Mouse (Mus musculus) spleen, adult 2 months (tissue): Measurements from ENCODE around the gene Gm9833. TPM values are rescaled to one million over a fixed set of nuclear protein-coding genes. Genes with fewer than 3 reads are reported as not detected.
"Not testable (repeated sequence)": the region's sequence is repeated elsewhere in the genome, so short reads cannot be mapped to it uniquely, and the experiment has no call there.

Experiments used
- DNase-seq, 2 experiments: peaks; one replicate each; pipeline versions ENCODE4 v3.0.0 to v3.0.0-alpha.2; 2012 to 2021; ENCODE audit warnings: low spot score in 2 of 2, low read depth in 1 of 2
- H3K27ac ChIP-seq: fragments of 200-500 bp; 2 replicates; pipeline ENCODE4 v1.5.1; 2012; ENCODE audit warnings: low read length, inconsistent platforms; ENCODE audit not compliant: insufficient read depth
- H3K27me3 ChIP-seq: fragments of 200-500 bp; 2 replicates; pipeline ENCODE4 v1.6.1; 2012; ENCODE audit warnings: mild to moderate bottlenecking, moderate library complexity, low read length, inconsistent platforms; ENCODE audit not compliant: control insufficient read depth, insufficient read depth
- H3K36me3 ChIP-seq: fragments of 200-500 bp; 2 replicates; pipeline ENCODE4 v1.6.1; 2012; ENCODE audit warnings: mild to moderate bottlenecking, low read length, inconsistent platforms; ENCODE audit not compliant: control insufficient read depth, insufficient read depth
- H3K4me1 ChIP-seq: fragments of 200-500 bp; 2 replicates; pipeline ENCODE4 v1.6.1; 2011; ENCODE audit warnings: inconsistent platforms; ENCODE audit not compliant: control insufficient read depth, insufficient read depth, insufficient read length
- H3K4me3 ChIP-seq: fragments of 200-500 bp; 2 replicates; pipeline ENCODE4 v1.5.1; 2011; ENCODE audit warnings: mild to moderate bottlenecking, inconsistent platforms; ENCODE audit not compliant: insufficient read depth, insufficient read length; ENCODE audit errors: extremely low read depth
- CTCF ChIP-seq: fragments of 200-500 bp; IDR thresholded peaks from 2 replicates; pipeline ENCODE4 v1.5.1; 2011; ENCODE audit warnings: mild to moderate bottlenecking, inconsistent platforms; ENCODE audit not compliant: insufficient read depth, insufficient read length, insufficient replicate concordance; ENCODE audit errors: extremely low read depth
- POLR2A ChIP-seq: fragments of 200-500 bp; IDR thresholded peaks from 2 replicates; pipeline ENCODE4 v1.6.1; 2011; ENCODE audit warnings: low read depth, low read length, inconsistent platforms
- WGBS: fragments of 180-500 bp; shearing (Covaris S2); methylation state at CpG from one replicate; pipeline ENCODE4 v1.1.7; 2018; 5-methylcytosine and 5-hydroxymethylcytosine counted together
- polyA plus RNA-seq: library from polyadenylated mRNA; depleted of rRNA; stranded (reverse); fragments of >200 nt; gene quantifications from 2 replicates; pipeline ENCODE4 v1.2.3, GENCODE M21; 2012; rRNA removed

Gm9833 gene
- polyA plus RNA-seq = 0.07 TPM in 1 of 2 replicates, not detected in the other

GRCm38 (mm10) chr3:10087994-10088393, at the start of gene Gm9833:
Gene Gm9833, plus strand, starts transcription at chr3:10088110.
- H3K27ac ChIP-seq, H3K4me3 ChIP-seq, H3K27me3 ChIP-seq, H3K4me1 ChIP-seq, DNase-seq, H3K36me3 ChIP-seq: not testable (repeated sequence)
- WGBS = 54% methylated on average over 38 of the region's 38 CpGs

- DNase-seq = no peak
- TF ChIP-seq CTCF (no peak), POLR2A (no peak)
- H3K4me1 ChIP-seq = no peaks in the 10 kb centered on the region
- no peak overlapping the region for H3K27ac ChIP-seq
- no peaks in the 10 kb centered on the region for H3K27me3 ChIP-seq
- no peak overlapping the region for H3K4me3 ChIP-seq
- H3K36me3 ChIP-seq = no peaks in the 10 kb centered on the region
Measured at GRCm38 (mm10) chr3:10070070-10070469, 17.8 kb upstream of the Gm9833 start.

GRCm38 (mm10) chr3:10075826-10076225, 12.1 kb upstream of the Gm9833 start:
- Histone ChIP-seq H3K27me3 (no peaks in the 10 kb centered on the region), H3K36me3 (no peaks in the 10 kb centered on the region), H3K4me3 (no peak overlapping the region), H3K27ac (no peak overlapping the region), H3K4me1 (peaks cover 3% of the 10 kb centered on the region; the same call in 1 of the 2 replicates)
- DNase-seq = no peak
- TF ChIP-seq CTCF (no peak), POLR2A (no peak)

GRCm38 (mm10) chr3:10077096-10077841, 10.6 kb upstream of the Gm9833 start:
- Histone ChIP-seq H3K4me3 (no peak overlapping the region), H3K36me3 (no peaks in the 10 kb centered on the region), H3K4me1 (peaks cover 3% of the 10 kb centered on the region; the same call in 1 of the 2 replicates), H3K27me3 (no peaks in the 10 kb centered on the region), H3K27ac (no peak overlapping the region)
- WGBS = 57% methylated on average over 6 of the region's 6 CpGs
- DNase-seq = peak in 1 of 2 experiments; percentile 15
- TF ChIP-seq POLR2A (no peak), CTCF (no peak)

- peaks cover 3% of the 10 kb centered on the region; the same call in 1 of the 2 replicates for H3K4me1 ChIP-seq
- TF ChIP-seq POLR2A (no peak), CTCF (no peak)
- no peaks in the 10 kb centered on the region for H3K27me3 ChIP-seq
- no peak overlapping the region for H3K27ac ChIP-seq
- no peak overlapping the region for H3K4me3 ChIP-seq
- no peaks in the 10 kb centered on the region for H3K36me3 ChIP-seq
- WGBS = 93% methylated on average over 2 of the region's 2 CpGs
- DNase-seq = no peak
Measured at GRCm38 (mm10) chr3:10078113-10078512, 9.8 kb upstream of the Gm9833 start.

GRCm38 (mm10) chr3:10081336-10081735, 6.6 kb upstream of the Gm9833 start:
- Histone ChIP-seq H3K27me3 (no peaks in the 10 kb centered on the region), H3K4me1 (peaks cover 3% of the 10 kb centered on the region; the same call in 1 of the 2 replicates), H3K4me3 (no peak overlapping the region), H3K27ac (no peak overlapping the region), H3K36me3 (no peaks in the 10 kb centered on the region)
- no peak for TF ChIP-seq POLR2A
- no peak for TF ChIP-seq CTCF
- WGBS = 76% methylated on average over 5 of the region's 5 CpGs
- DNase-seq = no peak

- peaks cover 3% of the 10 kb centered on the region; the same call in 1 of the 2 replicates for H3K4me1 ChIP-seq
- WGBS = 87% methylated on average over 6 of the region's 6 CpGs
- H3K27me3 ChIP-seq = no peaks in the 10 kb centered on the region
- H3K27ac ChIP-seq = no peak overlapping the region
- H3K4me3 ChIP-seq = no peak overlapping the region
- no peaks in the 10 kb centered on the region for H3K36me3 ChIP-seq
- DNase-seq = no peak
- TF ChIP-seq CTCF (no peak), POLR2A (no peak)
Measured at GRCm38 (mm10) chr3:10081911-10082541, 5.9 kb upstream of the Gm9833 start.
